Mouse (Mus musculus) left cerebral cortex, adult 9 months (tissue): ENCODE data around the gene Ercc4.
"Not testable (repeated sequence)": the region's sequence is repeated elsewhere in the genome, so short reads cannot be mapped to it uniquely, and the experiment has no call there.

Source experiments
- DNase-seq, 2 experiments: peaks; one replicate each; pipeline ENCODE4 v3.0.0; 2022; ENCODE audit warnings: low spot score in 2 of 2

Gene Ercc4

DNA sequence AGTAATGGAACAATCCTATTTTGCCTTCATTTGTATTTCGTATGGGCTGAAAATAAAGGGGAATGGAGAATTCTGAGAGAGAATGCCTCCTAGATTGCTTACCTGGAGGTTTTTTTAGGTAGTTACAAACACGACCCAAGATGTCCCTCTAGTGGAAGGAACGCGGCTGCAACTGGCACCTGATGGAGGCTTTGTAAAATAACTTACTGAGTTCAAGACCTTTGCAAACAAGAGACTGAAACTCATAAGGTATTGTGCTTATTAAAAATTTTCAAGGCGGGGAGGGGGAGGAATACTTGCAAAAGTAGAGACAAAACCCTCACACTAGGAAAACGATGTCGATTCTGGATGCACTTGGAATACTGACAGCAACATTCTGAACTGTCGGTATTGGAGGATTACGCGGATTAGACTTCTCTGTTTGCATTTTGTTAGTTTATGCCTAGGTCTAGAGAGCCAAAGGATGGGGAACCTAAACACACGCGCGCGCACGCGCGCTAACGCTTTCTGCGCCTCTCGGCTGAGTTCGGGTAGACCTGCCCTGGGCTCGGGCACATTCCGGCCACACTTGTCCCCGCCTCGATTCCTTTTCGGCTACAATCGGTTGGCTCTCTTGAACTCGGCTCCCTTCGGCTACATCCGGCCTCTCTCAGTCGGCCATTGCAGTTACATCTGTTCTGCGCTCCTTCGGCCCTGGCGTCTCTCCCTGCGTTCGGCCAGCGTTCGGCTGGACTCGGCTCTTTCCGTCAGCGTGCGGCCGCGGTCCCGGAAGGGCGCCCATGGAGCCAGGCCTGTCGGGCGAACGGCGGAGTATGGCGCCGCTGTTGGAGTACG, at the start of gene Ercc4:
TSS of gene Ercc4 (plus strand) at position 529 of the 834 bp plus-strand sequence.
- DNase-seq, result peak; percentile 91 to 96

DNA sequence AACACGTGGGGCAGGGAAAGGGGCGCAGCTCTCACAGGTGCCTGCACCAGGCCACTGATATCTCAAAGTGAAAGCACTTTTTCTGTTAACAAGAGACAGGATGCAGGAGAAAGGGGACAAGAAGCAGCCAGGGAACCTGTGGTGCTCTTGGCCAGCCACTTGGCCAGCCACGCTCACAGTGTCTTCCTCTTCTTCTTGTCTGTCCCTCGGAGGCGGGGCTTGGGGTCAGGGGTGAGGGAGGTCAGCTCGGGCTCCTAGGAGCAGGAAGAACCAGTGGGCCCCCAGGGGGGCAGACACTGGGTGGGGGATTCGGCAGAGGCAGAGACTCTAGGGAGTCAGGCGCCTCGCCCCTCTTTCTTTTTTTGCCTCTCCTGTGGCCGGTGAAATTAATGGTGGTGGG, 48.4 kb upstream of the Ercc4 start:
- no peak for DNase-seq

DNA sequence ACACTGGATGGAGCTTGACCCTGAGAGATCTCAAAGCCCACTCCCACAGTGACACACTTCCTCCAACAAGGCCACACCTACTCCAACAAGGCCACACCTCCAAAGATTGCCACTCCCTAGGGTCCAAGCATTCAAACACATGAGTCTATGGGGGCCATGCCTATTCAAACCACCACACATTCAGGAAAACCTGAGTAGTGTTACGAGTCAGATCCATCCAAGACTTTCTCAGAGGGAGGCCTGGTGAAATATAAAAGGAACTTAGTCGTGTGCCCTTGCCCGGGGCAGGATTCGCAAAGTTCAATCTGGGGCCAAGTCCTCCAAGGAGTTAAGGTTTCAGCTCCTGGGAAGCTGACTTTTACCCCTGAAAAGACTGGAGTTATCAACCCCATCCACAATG, 35.3 kb upstream of the Ercc4 start:
- no peak for DNase-seq

DNA sequence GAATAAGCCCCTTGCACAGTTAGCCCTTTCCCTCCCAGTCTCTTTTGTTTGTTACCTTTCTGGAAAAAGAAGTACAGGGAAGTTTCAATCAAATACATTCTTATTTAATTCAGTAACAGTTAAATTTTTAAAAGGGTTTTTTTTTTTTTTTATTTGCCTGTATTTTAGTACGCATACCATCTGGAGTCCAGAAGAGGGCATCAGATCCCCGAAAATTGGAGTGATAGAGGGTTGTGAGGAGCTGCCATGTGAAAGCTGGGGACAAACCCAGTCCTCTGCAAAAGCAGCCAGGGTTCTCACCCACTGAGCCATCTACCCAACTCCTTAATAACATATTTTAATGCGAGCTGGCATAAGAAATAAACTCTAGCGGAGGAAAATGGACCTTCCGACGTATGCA, 29.3 kb upstream of the Ercc4 start:
- DNase-seq, result no peak

DNA sequence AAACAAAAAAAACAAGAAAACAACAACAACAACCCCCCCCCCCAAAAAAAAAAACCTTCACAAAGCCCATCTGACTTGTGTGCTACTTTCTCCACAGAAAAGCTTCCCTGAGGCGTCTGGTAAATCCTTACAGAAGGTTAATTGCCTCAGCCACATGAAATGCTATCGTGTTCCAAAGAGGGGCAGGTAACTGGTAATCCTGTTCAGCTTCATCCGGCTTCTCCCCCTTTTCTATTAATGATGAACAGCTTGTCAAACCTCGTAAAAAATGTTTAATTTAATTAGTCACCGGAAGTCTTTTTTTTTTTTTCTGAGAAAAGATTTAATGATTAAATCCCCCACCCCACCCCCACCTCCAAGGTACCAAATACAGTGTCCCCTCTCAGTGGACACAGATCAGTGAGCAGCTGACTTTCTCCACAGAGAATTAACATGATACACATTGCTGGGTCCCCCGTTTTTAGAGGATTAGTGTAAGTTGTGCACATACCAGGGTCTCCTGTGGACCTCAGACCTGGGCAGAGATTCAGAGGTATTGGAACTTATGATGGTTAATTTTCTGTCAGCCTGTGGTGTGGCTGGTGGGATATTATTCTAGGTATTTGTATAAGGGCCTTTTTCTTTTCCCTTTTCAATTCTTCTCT, 26.2 kb upstream of the Ercc4 start:
- no peak for DNase-seq

DNA sequence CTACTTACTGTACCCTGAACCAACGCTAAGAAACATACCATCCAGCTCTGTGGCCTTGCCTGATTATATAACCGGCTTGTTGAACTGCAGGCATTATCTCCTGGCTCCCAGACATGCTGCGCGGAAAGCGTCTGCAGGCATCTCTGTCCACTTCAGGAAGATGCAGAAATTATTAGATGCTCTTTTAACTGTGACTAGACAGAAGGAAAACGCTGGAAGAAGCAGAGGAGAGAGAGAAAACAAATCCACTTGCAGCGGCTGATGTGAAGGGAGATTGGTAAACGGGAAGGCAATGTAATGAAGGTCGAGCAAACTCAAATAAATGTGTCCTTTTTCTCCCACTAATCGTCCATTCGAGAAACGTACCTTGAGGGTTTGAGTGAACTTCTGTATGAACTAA, 1.1 kb upstream of the Ercc4 start:
- peak in 1 of 2 experiments; percentile 22 for DNase-seq

DNA sequence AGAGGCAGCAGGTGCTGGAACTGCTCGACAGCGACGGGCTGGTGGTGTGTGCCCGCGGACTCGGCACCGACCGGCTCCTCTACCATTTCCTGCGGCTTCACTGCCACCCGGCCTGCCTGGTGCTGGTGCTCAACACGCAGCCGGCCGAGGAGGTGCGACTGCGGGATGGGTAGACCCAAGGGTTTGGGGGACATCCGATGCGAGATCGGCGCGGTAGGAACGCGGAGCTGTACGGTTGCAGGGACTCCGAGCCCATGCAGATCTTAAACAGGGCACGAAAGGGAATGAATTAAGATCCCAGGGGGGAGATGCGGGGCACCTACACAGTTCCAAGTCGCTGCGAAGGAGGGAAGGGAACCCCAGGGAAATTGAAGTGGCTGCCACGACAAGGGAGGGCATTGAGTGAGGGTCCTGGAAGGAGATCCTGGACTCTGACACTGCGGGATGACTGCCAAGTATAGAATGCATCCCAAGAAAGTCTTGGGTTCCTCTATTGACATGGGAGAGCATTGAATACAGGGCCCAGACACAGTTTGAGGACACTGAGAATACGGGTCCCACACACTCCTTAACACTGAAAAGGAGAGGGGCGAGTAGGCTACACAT, 609 bp downstream of the Ercc4 start:
- no peak for DNase-seq

DNA sequence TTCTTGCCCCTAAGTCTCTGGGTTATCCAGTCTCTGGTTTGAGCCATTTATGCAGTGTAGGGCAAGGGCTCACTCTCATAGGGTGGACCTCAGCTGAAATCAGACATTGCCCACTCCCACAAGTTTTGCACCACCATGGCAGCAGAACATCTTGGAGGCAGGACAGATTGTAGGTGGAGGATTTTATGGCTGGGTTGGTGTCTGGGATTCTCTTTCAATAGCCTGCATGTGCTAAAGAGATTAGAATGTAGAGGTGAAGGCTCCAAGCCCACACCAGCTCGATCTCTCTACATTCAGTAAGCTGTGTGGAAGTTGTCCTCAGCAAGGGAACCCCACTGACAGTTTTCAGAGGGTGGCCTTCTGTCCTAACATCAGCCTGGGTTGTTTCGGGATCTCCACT, 5.3 kb downstream of the Ercc4 start:
- no peak for DNase-seq

DNA sequence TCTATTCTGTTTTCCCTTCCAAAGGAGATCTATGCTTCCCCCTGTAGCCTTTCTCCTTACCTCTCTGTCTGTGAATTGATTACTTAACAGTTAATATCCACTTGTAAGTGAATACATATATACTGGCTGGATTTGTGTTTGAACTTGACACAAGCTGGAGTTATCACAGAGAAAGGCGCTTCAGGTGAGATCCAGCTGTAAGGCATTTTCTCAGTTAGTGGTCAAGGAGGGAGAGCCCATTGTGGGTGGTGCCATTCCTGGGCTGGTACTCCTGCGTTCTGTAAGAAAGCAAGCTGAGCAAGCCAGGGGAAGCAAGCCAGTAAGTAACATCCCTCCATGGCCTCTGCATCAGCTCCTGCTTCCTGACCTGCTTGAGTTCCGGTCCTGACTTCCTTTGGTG, 6.0 kb downstream of the Ercc4 start:
- DNase-seq, result not testable (repeated sequence)

DNA sequence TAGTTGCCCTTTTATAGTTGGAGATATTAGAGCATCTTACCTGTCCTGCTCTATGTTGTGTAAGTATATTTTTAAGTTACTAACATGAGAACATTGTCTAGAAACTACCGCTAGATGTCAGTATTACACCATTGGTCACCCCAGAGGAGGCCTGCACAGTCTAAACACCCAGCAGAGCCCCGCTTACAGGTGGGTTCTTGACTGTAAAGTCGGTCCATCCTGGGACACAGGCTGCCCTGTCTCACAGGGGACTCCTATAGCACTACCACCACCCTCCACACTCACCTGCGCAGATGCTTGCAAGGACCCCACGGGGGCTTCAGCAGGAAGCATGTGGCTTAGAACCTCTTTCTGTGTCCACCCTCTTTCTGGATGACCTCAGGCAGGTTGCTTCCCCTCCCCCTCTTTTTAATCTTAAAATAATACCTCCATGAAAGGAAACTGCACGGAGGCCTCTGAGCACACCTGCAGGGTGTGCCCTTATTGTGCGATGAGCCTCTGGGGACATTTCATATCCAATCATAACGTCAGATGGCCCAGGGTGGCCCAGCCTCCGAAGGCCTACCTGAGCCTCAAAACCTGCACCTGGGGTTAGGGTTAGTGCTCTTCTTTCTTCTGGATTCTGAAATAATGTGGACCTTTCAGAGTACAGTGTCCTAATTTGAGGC, 7.9 kb downstream of the Ercc4 start:
- peak in 1 of 2 experiments; percentile 29 for DNase-seq

DNA sequence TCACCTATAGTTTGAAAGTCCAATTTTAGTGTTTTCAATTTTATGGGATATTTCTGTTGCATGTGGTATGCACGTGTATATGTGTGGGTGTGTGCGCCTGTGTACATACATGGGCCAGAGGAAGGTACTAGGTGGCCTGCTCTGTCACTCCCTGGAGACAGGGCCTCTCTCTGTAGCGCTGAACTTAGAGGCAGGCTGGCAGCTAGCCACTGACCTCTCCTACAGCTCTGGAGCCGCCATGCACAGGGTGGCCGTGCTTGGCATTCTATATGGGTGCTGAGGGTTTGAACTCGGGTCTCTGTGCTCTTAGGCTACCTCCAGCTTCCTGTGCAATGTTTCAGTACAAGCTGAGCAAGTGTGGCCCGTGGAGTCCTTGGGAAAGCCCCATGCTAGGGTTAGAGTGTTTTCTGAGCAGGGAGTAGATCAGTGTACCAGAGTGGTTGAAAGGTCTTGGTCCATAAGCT, 8.5 kb downstream of the Ercc4 start:
- DNase-seq, result no peak

DNA sequence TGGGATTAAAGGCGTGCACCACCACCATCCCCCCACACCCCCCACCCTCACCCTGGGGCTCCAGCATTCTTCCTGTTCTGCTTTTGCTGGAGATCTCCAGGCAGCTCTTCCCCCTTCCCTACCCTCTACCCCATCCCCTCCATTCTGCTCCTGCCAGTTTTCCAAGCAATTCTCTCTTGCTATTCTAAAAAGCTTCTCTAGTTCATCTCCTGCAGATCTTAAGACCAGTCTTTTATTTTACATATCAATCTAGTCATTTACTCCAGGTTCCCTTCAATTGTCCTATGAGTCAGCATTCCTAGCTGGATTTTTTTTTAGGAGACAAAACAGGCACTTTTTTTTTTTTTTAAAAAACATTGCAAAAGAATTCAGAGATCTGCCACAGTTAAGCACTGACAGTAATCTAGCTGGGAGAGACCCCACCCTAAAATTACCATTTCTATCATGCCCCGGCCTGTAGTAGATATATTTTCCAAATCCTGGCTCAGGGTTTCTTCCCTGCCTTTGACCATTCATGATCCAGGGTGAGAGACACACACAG, 9.3 kb downstream of the Ercc4 start:
- DNase-seq, result no peak

DNA sequence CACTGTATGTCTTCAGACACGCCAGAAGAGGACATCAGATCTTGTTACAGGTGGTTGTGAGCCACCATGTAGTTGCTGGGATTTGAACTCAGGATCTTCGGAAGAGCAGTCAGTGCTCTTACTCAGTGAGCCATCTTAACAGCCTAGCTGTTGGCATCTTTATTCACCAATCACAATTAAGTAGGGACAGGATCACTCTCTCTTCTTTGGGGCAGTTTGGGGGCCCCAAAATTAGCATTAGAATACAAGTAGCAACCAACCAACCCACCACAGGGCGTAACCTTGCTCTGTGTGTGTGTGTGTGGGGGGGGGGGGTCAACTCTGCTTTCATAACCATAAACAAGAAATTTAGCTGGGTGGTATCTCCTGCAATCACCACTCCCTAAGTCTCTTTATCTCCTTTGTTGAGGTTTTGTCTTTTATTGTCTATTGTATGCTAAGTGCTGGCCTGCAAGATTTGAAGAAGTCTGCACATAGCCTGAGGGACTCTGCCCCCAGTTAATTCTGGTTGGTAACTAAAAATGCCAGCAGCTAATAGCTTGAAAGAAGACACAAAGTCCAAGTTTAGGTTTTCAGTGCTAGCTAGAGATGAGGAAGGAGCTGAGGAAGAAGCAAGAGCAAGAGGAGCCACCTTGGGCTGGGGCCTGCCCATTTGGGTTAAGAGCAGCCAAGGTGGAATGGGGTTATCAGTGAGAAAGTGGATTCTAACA, 10.3 kb downstream of the Ercc4 start:
- DNase-seq, result no peak

DNA sequence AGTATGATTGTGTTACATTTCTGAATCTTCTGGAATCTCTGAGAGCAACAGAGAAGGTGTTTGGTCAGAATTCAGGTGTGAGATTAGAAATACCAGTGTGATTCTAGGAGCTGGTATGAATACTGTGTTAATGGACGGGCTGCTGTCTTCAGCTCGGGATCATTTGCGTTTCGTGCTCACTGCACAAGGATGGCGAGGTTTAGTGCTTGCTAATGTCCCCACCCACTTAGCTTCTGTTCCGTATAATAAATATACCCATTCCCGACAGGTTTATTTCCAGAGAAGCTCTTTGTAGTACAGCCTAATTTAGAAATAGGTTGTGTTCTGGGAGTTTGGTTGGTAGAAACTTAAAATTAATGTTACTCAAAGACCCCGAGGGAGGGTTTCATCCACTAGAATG, 15.9 kb downstream of the Ercc4 start:
- DNase-seq, result no peak

DNA sequence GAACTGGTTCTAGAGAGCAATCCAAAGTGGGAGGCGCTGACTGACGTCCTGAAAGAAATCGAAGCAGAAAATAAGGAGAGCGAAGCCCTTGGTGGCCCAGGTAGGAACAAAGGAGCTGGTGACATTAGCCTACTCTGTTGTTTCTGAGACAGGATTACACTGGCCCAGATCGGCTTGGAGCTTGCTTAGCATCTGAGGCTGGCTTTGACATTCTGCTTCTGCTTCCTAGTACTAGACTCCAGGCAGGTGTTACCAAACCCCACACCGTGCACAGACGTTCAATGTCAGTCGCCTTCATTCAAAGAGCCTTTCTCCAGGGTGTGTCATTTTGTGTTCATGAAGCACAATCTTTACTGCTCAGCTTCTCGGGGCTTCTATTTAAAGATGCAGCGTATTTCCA, 18.1 kb downstream of the Ercc4 start:
- DNase-seq, result no peak

DNA sequence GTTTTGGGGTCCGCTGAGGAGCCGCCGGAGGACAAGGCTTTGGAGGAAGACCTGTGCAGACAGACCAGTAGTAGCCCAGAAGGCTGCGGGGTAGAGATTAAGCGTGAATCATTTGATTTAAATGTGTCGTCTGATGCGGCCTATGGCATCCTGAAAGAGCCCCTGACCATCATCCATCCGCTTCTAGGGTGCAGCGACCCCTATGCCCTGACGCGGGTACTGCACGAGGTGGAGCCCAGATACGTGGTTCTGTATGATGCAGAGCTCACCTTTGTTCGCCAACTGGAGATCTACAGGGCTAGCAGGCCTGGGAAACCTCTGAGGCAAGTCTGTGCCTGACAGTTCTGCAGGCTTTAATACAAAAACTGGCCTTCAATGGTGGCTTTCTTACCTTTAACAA, 20.9 kb downstream of the Ercc4 start:
- no peak for DNase-seq

DNA sequence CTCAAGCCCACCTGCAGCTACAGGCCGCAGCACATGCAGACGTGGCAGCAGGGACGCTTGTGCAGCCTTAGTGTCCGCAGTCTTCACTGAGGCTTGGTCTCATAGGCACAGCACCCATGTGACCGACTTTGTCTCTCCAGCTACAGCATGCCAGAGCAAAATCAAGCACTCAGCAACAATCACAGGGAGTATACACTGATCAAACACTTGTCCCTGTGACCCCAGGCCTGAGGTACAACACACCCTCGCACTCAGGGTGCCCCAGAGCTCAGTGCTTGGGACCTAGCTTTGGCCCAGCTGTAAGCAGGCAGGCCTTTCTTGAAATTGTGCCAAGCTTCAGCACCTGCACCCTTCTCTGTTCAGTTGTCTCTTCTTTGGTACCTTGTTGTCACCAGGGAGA, 31.7 kb downstream of the Ercc4 start:
- no peak for DNase-seq

DNA sequence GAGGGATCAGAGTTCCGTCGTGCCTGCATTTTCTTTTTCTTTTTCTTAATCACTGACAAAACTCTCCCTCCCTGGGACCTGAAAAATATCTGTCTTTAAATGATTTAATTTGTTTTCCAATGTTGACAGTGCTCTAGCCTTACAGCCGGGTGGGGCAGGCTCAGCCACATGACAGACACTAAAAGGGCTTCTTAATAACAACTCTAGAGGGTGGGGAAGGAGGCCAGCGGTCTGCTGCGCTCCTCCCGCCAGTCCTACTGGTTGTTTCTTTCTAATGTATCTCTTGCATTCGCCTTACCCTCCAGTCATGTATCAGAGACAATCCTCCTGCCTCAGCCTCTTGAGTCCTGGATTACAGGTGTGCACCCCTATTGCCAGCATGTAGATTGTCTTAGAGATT, 34.4 kb downstream of the Ercc4 start:
- DNase-seq, result no peak

DNA sequence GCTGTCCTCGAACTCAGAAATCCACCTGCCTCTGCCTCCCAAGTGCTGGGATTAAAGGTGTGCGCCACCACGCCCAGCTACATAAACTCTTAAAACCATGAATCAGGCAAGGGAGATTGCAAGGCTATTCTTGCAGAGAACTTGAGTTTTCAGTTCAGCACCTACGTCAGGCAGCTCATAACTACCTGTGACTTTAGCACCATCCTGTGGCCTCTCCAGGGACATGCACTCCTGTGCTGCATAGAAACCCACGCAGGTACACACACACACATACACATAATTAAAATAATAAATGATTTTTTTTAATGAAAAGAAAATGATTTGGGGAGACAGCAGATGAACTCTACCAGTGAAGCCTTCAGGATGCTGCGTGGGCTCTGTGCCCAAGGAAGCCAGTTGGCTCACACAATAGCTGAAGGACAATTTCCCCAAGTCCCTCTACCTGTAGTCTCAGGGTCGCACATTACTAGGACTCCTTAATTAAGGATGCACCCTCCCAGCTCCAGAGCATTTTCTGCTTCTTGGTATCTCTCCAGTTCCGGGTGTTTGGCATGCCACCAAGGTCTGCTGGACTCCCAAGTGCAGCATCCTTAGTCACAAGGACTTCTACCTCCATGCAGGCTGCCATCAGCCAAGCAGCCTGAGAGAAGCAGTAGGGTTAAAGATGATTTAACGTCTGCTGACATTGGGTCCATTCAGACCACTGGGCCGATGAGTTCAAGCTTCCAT, 35.4 kb downstream of the Ercc4 start:
- no peak for DNase-seq

DNA sequence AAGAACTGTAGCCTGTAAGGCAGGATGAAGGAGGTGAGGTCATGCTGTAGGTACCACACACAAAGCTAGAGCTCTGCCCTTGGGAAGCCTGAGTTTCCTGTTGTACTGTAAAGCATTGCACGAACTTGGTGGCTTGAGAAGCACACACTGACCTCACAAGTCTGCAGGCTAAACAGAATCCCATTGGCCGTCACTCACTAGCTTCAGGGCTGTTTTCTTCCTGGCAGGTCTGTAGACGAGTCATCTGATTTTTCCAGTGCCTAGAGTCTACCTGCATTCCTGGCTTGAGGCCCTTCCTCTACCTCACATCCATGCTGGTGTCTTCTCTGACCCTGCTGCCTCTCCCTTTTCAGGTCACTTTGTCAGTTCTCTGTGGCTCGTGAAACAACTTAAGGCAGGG, 36.7 kb downstream of the Ercc4 start:
- DNase-seq, result no peak
